Mouse (Mus musculus): ENCODE measurements around the gene Dennd6b. TPM values are rescaled to one million over a fixed set of nuclear protein-coding genes. Genes with fewer than 3 reads are reported as not detected.
A peak's percentile ranks its signal among the peaks of the same experiment; 100 is the strongest.

Dennd6b gene
- total RNA-seq, 2 experiments from 2014 or later, result 7.9 to 9.0 TPM

DNA sequence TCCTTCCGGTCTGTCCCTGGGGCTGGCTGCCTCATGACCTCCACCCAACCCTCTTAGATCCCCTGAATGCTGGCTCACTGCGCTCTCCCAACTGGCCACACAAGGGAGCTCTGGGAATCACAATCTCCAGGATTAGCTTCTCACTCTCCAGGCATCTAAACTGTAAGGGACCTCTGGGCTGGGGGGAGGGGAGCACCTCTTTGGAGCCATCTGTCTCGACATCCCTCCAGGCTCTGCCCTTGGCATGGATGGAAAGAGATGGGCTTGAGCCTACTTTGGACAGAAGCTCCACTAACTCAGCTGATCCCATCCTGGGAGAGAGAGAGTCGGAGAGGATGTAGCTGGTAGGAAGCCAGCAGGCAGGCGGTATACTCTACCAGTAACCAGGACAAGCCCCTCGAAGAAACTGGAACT lies 14.0 kb downstream of the Dennd6b start:
- no peak for DNase-seq (ENCODE audit: low spot score in 2 of 2)

- DNase-seq (ENCODE audit: low spot score in 2 of 2), result no peak
Measured at GRCm38 (mm10) chr15:89181561-89182270, 14.6 kb downstream of the Dennd6b start.

GRCm38 (mm10) chr15:89180571-89181229 lies 15.6 kb downstream of the Dennd6b start, which contains the start of gene Plxnb2:
TSS of gene Plxnb2 (minus strand) at chr15:89180788.
- DNase-seq (ENCODE audit: low spot score in 2 of 2), result peak; percentile 66 to 81

- peak in 1 of 2 experiments; percentile 55 for DNase-seq (ENCODE audit: low spot score in 2 of 2)
Measured at GRCm38 (mm10) chr15:89180081-89180541, 16.2 kb downstream of the Dennd6b start.

DNA sequence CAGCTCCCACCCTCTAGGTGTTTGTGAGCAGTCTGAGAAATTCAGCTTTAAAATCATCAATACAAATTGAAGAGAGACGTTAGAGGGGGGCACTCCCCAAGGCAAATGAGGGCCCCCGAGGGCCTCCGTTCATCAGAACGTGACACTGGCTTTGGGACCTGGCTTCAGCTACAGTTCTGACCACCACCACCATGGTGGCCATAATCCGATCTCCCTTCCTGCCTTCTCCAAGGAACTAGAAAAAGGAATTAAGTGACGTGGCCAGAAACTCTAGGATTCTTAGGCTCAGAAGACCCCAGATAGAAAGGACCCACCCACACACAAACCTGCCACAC lies 16.7 kb downstream of the Dennd6b start:
- DNase-seq (ENCODE audit: low spot score in 2 of 2), result no peak

GRCm38 (mm10) chr15:89178954-89179629 lies 17.2 kb downstream of the Dennd6b start:
- DNase-seq (ENCODE audit: low spot score in 2 of 2), result peak; percentile 59 to 78

- no peak for DNase-seq (ENCODE audit: low spot score in 2 of 2)
Measured at GRCm38 (mm10) chr15:89178260-89178860, 17.9 kb downstream of the Dennd6b start.

DNA sequence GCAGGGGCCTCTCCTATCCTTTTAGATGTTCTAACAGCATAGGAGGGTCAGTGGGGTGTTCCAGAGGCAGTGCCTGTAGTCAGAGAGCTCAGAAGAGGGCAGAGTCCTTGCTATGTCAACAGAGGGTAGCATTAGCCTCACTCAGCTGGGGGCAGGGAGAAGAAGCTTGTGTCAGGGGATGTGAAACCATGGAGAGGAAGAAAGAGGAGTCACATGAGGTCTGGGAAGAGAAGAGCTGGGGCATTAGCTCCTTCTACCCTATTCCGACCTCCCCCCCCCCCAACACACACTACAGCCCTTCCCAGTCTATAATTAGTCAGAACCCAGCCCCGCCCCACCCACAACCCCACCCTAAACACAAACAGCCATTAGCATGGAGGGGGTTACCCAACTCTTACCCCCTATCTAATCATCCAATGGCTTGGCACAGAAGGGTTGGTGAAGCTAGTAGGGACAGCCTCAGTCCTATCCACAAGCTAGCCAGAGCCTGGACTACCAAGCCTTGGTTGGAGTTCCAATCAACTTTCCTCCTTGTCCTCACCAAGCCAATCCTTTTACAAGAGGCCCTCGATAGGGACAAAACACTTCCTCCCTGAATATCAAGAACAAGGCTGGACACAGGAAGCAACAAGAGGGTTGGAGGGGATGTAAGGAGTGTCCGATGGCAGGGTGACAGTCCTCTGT lies 18.6 kb downstream of the Dennd6b start:
- no peak for DNase-seq (ENCODE audit: low spot score in 2 of 2)

DNA sequence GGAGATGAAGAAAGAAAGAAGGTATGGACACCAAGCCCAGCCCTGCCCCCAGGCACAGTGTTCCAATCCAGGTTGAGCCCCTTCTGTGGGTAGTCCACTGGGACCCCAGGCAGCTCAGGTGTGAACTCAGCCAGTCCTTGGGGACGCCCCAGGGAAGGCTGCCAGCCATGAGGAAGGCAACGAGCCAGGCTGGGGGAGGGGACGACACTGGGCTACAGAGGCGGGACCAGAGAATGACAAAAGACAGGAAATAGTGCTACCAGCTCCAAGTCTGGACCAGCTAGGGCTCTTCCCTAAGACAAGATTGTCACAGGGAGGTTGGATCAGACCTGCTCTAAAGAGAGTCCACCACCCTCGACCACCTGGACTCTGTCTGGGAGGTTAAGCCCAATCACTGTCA lies 19.2 kb downstream of the Dennd6b start:
- no peak for DNase-seq (ENCODE audit: low spot score in 2 of 2)

GRCm38 (mm10) chr15:89175411-89176155 lies 20.7 kb downstream of the Dennd6b start:
- DNase-seq (ENCODE audit: low spot score in 2 of 2), result no peak

DNA sequence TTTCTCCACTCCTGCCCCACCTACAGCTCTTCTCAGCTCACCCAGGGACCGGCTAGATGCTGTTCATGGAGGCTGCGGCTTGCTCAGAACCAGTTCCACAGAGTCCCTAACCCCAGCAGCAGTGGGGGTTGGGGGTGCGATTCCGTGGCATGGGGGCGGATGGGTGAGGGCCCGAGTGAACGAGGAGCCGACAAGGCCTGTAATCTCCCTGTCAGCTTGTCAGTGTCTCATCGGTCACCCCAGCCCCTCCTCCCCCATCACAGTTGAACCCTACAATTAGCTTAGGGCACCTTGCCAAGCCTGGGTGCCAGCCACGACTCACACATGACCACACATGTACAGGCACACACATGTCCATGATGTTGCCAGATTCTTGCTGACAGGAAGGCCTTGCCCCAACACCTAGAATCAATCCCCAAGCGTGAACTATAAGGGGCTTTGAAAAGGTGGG lies 21.4 kb downstream of the Dennd6b start:
- no peak for DNase-seq (ENCODE audit: low spot score in 2 of 2)

GRCm38 (mm10) chr15:89173906-89174214 lies 22.4 kb downstream of the Dennd6b start:
- DNase-seq (ENCODE audit: low spot score in 2 of 2), result peak; percentile 43 to 50

- peak; percentile 45 to 61 for DNase-seq (ENCODE audit: low spot score in 2 of 2)
Measured at GRCm38 (mm10) chr15:89173024-89173905, 23.0 kb downstream of the Dennd6b start.

DNA sequence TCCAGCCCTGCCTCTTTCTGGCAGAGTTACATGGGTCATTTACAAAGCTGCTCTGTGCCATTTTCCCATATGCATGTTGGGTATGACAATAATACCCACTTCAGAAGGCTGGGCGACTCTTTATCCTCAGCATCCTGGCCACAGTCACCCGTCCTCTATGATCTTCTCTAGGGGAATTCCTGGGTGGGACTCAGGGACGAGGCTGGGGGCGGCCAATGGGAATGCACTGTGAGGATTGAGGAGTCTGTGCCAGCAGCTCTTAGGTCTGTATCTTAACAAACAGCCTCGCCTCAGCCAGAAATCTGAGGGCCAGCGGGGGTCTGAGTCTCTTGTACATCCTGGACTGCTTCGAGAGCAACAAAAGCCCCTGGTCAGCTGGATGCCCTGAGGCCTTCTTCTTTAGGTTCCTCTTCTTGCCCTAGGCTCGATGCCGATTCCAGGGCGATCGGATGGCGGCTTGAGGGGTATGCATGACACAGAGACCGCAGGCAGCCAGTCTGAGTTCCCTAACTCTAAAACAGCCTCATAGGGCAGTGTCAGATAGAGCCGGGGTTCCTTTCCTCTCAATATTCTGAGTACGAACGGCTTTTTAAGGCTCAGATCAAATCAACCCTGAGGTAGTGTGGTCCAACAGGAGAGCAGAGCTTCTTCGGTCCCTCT lies 23.9 kb downstream of the Dennd6b start:
- no peak for DNase-seq (ENCODE audit: low spot score in 2 of 2)

- no peak for DNase-seq (ENCODE audit: low spot score in 2 of 2)
Measured at GRCm38 (mm10) chr15:89171526-89172051, 24.7 kb downstream of the Dennd6b start.

DNA sequence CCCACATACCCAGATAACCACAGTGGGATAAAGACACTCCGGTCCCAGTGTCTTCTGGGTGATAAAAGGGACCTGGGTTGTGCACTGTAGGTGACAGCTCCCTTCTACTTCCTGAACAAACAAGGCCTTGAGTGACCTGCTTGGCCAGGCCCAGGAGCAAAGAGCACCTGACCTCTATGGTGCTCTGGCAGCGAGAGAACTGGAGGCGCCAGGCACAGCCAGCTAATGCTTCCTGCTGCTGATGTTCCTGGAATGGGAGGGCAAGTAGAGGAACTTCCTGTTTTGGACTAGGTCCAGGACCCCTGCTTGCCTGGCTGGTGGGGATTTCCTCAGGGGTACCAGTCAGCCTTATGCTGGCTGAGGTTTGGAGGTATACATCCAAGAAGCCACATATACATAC lies 26.2 kb downstream of the Dennd6b start:
- no peak for DNase-seq (ENCODE audit: low spot score in 2 of 2)

GRCm38 (mm10) chr15:89169431-89169830 lies 26.9 kb downstream of the Dennd6b start:
- peak; percentile 45 to 74 for DNase-seq (ENCODE audit: low spot score in 2 of 2)

DNA sequence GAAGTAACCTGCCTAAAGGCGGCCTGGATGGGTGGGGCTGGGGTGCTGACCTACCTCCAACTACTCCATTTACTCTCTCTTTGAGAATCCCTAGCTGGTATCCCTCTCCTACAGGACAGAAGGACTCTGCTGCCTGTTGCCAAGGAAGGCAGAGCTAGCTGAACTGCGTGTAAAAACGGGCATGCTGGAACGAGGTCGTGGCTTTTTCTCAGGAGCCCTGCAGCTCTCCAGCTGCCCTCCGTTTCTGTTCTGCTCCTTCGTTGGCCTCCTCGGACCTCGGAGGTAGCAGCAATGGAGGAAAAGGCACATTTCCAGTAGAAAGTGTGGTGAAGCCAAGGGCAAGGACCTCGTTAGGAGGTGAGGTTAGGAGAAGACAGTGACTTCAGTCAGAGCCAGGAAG lies 27.4 kb downstream of the Dennd6b start:
- DNase-seq (ENCODE audit: low spot score in 2 of 2), result no peak

DNA sequence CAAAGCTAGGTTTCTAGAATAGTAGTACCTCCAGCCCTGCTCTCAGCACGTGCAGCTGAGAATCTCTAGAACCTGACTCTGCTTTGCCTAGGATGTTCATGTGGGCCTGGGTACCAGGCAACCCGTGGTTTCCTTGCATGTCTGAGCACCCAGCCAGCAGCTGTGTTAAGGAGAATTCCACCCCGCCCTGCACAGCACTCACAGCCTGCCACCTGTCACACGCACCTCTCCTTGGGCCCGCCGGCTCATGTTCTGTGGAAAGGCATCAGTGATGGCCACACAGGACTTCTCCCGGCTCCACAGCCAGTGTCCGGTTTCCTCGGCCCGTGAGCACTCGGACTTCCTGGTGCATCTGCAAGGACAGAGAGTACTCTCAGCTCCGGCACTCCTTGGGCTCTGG lies 30.8 kb downstream of the Dennd6b start:
- no peak for DNase-seq (ENCODE audit: low spot score in 2 of 2)
